Mouse (Mus musculus): Measurements from ENCODE around the gene Pkn2.

DNA sequence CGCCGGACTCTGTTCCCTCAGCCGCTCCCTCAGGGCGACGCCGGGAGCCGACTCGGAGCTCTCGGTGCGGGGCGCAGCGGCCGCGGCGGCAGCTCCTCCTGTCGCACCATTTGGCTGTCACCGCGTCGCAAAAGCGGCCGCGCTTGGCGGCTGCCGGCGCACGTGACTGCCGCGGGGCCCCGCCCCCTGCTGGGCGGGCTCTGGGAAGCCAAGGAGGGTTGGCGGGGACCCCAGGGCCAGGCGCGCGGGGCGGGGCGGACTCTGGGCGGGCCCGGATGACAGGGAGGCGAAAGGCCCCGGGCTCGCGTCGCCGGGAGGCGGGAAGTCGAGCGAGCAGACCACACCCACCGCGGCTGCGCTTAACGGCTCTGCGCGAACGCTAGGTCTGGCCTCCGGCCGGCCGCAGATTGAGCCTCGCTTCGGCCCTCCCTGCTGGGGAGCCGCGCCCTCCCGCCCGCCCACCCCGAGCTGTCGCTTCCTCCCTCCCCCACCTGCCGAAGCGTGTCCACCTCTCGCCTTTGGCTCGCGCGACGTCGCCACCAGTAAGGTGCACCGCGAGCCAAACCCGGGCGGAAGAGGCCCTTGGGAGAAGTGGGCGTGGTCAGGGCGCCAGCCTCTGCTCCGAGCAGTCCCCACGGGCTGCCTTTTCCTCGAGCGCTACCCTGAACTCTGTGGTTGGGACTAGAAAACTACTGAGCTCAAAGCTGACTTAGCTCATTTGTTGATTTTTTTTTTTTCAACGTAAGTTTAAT lies at the start of gene Pkn2:
- TF ChIP-seq POLR2A (IDR thresholded peaks at IDR 0.05; ENCODE audit: insufficient read length, low read depth), result peak; percentile 79
- TF ChIP-seq E2F4 (IDR thresholded peaks at IDR 0.05; ENCODE audit: insufficient read depth), result no peak
- TF ChIP-seq SRF (IDR thresholded peaks at IDR 0.05; ENCODE audit: control insufficient read depth, insufficient read length, low read depth), result no peak
- TF ChIP-seq MAX (IDR thresholded peaks at IDR 0.05; ENCODE audit: low read depth), result no peak
- no peak for TF ChIP-seq TCF12 (IDR thresholded peaks at IDR 0.05; ENCODE audit: insufficient read depth, poor library complexity, severe bottlenecking)
- peak; percentile 50 for TF ChIP-seq POLR2AphosphoS2 (IDR thresholded peaks at IDR 0.05; ENCODE audit: insufficient read length, low read depth)
